Mouse (Mus musculus) cerebellum, adult 2 months (tissue): Measurements from ENCODE around the gene Inava.

ENCODE experiments used
- CTCF ChIP-seq: fragments of 200-500 bp; IDR thresholded peaks from 2 replicates; pipeline ENCODE4 v1.5.1; 2011; ENCODE audit warnings: low read depth, mild to moderate bottlenecking, control low read depth, low read length, moderate library complexity, borderline replicate concordance; ENCODE audit not compliant: insufficient read depth
- POLR2A ChIP-seq: fragments of 200-500 bp; IDR thresholded peaks from 2 replicates; pipeline ENCODE4 v1.6.1; 2011; ENCODE audit warnings: low read length, control low read depth, borderline replicate concordance; ENCODE audit not compliant: insufficient read depth

GRCm38 (mm10) chr1:136258495-136258894 lies 24.4 kb upstream of the Inava start:
- TF ChIP-seq POLR2A, result no peak
- TF ChIP-seq CTCF, result no peak
